Mouse (Mus musculus) heart, postnatal 25 days (tissue): ENCODE measurements at regions not wholly inside any gene's neighbourhood (a gene's known extent, or its start where the extent isn't known, plus 50 kb on each side); places are given as distances from the start of the nearest gene placed in this dataset.
"Not testable (repeated sequence)": the region's sequence is repeated elsewhere in the genome, so short reads cannot be mapped to it uniquely, and the experiment has no call there.

Experiments used
- DNase-seq: peaks from one replicate; pipeline ENCODE4 v3.0.0; 2022; ENCODE audit warnings: low spot score
- intact Hi-C: fragments of 180-260 bp; cut with DNase I; formaldehyde crosslinking; loops from one replicate; pipeline ENCODE4 v1.15.1; 2025

- DNase-seq = no peak
- intact Hi-C loops = no loop called here
These were observed 778.8 kb downstream of the Rab28 start for GRCm38 (mm10) chr5:40929127-40929526.

GRCm38 (mm10) chr5:40920920-40921319, 787.0 kb downstream of the Rab28 start:
- DNase-seq = no peak
- intact Hi-C loops = no loop called here

GRCm38 (mm10) chr5:40908803-40909202, 799.2 kb downstream of the Rab28 start:
- DNase-seq = no peak
- intact Hi-C loops = no loop called here

- no peak for DNase-seq
- intact Hi-C loops = no loop called here
These were observed 806.2 kb downstream of the Rab28 start for GRCm38 (mm10) chr5:40901742-40902141.

GRCm38 (mm10) chr5:40882886-40883285, 825.1 kb downstream of the Rab28 start:
- intact Hi-C loops = no loop called here
- DNase-seq = no peak

GRCm38 (mm10) chr5:40877756-40878155, 830.2 kb downstream of the Rab28 start:
- intact Hi-C loops = no loop called here
- no peak for DNase-seq

GRCm38 (mm10) chr5:40862349-40862748, 845.6 kb downstream of the Rab28 start:
- DNase-seq, intact Hi-C loops: not testable (repeated sequence)
